Mouse (Mus musculus): ENCODE results near the gene Xdh. TPM values are rescaled to one million over a fixed set of nuclear protein-coding genes. Genes with fewer than 3 reads are reported as not detected.
"Not testable (repeated sequence)": the region's sequence is repeated elsewhere in the genome, so short reads cannot be mapped to it uniquely, and the experiment has no call there.

The Xdh gene
- polyA plus RNA-seq, 1 experiment from 2014 or later = 0.11 TPM

DNA sequence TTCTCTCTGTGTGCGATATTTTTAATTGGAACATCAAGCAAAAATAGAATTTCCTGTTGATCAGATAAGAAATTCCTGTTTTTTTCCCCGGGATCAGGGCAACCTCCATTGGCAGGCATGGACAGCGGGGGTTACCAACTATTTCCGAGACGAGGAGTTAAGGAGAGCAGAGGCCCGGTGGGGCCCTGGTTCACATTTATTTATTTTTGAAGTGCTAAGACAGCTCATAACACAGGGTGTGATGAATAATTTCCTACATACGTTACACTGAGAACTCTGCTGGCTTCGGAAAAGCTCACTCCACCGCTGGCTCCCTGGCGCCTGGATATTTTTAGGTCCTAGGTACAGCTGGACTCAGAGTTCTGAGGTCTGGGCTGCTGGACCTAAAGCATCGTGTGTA, 97.0 kb downstream of the Xdh start:
- no peak overlapping the region for H3K4me2 ChIP-seq (ENCODE audit: low read depth, low read length, severe bottlenecking)
- no peak for DNase-seq (ENCODE audit: low spot score)
- no peak overlapping the region for H3K4me3 ChIP-seq (ENCODE audit: low read depth, low read length)
- no peaks in the 10 kb centered on the region for H3K4me1 ChIP-seq (replicated peaks; ENCODE audit: control insufficient read depth, insufficient read depth, low read length)
- no peak for ATAC-seq (replicated peaks; ENCODE audit: low FRiP score)
- no peak overlapping the region for H3K9ac ChIP-seq (ENCODE audit: low read length)
- no peaks in the 10 kb centered on the region for H3K36me3 ChIP-seq (ENCODE audit: control insufficient read depth, insufficient read depth, low read length)
- 92% methylated on average over 11 of the region's 11 CpGs for WGBS
- H3K9me3 ChIP-seq (ENCODE audit: control insufficient read depth, low read length) = no peaks in the 10 kb centered on the region
- H3K27me3 ChIP-seq (ENCODE audit: control insufficient read depth, insufficient read depth, low read length) = no peaks in the 10 kb centered on the region
- no peak overlapping the region for H3K27ac ChIP-seq (ENCODE audit: low read depth, low read length)

DNA sequence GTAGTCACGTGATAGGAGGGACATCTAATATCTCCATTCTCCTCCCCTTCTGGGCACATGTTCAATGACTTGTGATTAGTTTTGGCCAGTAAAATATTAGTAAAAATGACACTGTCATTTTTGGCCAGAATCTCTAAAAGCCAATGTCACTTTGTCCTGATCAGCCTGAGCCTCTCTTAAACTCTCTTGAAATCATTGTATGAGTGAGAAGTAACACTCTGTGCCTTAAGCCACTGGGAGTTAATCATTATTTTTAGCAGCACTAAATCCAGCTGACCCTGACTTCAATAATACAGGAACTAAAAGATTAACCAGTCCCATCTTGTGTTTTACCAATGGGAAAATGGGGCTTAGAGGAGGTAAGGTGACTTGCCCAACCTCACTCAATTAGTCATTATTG, 102.6 kb downstream of the Xdh start:
- H3K27me3 ChIP-seq (ENCODE audit: control insufficient read depth, insufficient read depth, low read length) = no peaks in the 10 kb centered on the region
- no peak for ATAC-seq (replicated peaks; ENCODE audit: low FRiP score)
- no peak overlapping the region for H3K4me3 ChIP-seq (ENCODE audit: low read depth, low read length)
- H3K9ac ChIP-seq (ENCODE audit: low read length) = no peak overlapping the region
- no peaks in the 10 kb centered on the region for H3K36me3 ChIP-seq (ENCODE audit: control insufficient read depth, insufficient read depth, low read length)
- no peak for DNase-seq (ENCODE audit: low spot score)
- no peak overlapping the region for H3K4me2 ChIP-seq (ENCODE audit: low read depth, low read length, severe bottlenecking)
- H3K4me1 ChIP-seq (replicated peaks; ENCODE audit: control insufficient read depth, insufficient read depth, low read length) = no peaks in the 10 kb centered on the region
- WGBS = 83% methylated on average over 1 of the region's 1 CpGs
- no peaks in the 10 kb centered on the region for H3K9me3 ChIP-seq (ENCODE audit: control insufficient read depth, low read length)
- no peak overlapping the region for H3K27ac ChIP-seq (ENCODE audit: low read depth, low read length)

DNA sequence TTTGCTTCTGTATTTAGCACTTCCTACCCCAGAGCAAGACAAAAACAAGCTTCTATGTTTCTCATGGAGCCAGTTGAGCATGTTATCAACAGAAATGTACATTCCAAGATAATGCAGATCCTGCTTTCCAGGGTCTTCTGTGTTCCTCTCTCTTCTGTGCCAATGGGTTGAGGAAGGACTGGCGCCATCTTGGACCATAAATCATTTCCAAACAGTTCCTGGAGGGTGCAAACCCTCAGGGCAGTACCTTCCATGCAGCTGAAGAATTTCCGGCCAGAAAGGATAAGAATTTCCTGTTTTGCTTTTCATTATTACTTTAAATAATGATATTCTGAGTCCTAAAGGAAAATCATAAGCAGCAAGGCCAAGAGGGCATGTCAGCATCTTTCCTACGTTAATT, 104.4 kb downstream of the Xdh start:
- H3K4me3 ChIP-seq (ENCODE audit: low read depth, low read length) = no peak overlapping the region
- no peak overlapping the region for H3K9ac ChIP-seq (ENCODE audit: low read length)
- H3K27ac ChIP-seq (ENCODE audit: low read depth, low read length) = no peak overlapping the region
- DNase-seq (ENCODE audit: low spot score) (no peak), ATAC-seq (replicated peaks; ENCODE audit: low FRiP score) (no peak)
- no peak overlapping the region for H3K4me2 ChIP-seq (ENCODE audit: low read depth, low read length, severe bottlenecking)
- H3K36me3 ChIP-seq (ENCODE audit: control insufficient read depth, insufficient read depth, low read length) = no peaks in the 10 kb centered on the region
- no peaks in the 10 kb centered on the region for H3K4me1 ChIP-seq (replicated peaks; ENCODE audit: control insufficient read depth, insufficient read depth, low read length)
- 86% methylated on average over 3 of the region's 3 CpGs for WGBS
- no peaks in the 10 kb centered on the region for H3K27me3 ChIP-seq (ENCODE audit: control insufficient read depth, insufficient read depth, low read length)
- H3K9me3 ChIP-seq (ENCODE audit: control insufficient read depth, low read length) = no peaks in the 10 kb centered on the region

DNA sequence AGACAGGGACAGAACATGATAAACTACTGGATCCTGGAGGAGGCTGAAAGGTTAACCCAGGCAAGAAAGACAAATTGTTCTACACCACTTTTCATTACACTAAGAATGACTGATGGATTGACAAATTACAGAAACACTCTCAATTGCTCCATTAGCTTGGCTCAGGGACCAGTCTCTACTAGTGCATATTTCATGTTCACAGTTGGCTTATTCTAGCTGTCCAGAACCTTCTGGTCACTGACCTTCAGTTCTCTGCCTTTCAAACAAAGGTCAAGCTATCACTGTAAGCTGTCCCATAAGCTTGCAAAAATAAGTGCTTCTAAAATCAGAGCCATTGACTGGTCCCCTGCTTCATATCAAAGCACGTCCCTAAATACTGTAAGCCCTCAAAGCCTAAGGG, 107.0 kb downstream of the Xdh start:
- Histone ChIP-seq H3K27ac (ENCODE audit: low read depth, low read length) (no peak overlapping the region), H3K36me3 (ENCODE audit: control insufficient read depth, insufficient read depth, low read length) (no peaks in the 10 kb centered on the region), H3K4me1 (replicated peaks; ENCODE audit: control insufficient read depth, insufficient read depth, low read length) (no peaks in the 10 kb centered on the region), H3K4me3 (ENCODE audit: low read depth, low read length) (no peak overlapping the region), H3K4me2 (ENCODE audit: low read depth, low read length, severe bottlenecking) (no peak overlapping the region), H3K27me3 (ENCODE audit: control insufficient read depth, insufficient read depth, low read length) (no peaks in the 10 kb centered on the region), H3K9me3 (ENCODE audit: control insufficient read depth, low read length) (no peaks in the 10 kb centered on the region), H3K9ac (ENCODE audit: low read length) (no peak overlapping the region)
- 78% methylated on average over 1 of the region's 1 CpGs for WGBS
- ATAC-seq (replicated peaks; ENCODE audit: low FRiP score) (no peak), DNase-seq (ENCODE audit: low spot score) (no peak)

DNA sequence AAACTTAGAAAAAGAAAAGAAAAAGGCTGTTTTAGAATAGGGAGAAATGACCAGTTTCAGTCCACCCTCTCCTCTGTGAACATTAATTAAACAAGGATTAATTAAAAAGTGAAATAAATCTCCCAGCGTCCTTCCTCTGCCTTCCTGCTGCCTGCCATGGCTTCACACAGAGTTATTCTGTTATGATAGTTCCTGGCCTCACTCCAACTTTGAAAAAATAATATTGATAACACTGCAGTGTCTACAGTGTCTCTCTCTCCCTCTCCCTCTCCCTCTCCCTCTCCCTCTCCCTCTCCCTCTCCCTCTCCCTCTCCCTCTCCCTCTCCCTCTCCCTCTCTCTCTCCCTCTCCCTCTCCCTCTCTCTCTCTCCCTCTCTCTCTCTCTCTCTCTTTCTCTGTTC, 110.1 kb downstream of the Xdh start:
- not testable (repeated sequence) for H3K27ac ChIP-seq (ENCODE audit: low read depth, low read length); H3K9me3 ChIP-seq (ENCODE audit: control insufficient read depth, low read length); H3K9ac ChIP-seq (ENCODE audit: low read length); H3K36me3 ChIP-seq (ENCODE audit: control insufficient read depth, insufficient read depth, low read length); H3K4me3 ChIP-seq (ENCODE audit: low read depth, low read length); H3K4me2 ChIP-seq (ENCODE audit: low read depth, low read length, severe bottlenecking); ATAC-seq (replicated peaks; ENCODE audit: low FRiP score); DNase-seq (ENCODE audit: low spot score); H3K27me3 ChIP-seq (ENCODE audit: control insufficient read depth, insufficient read depth, low read length); H3K4me1 ChIP-seq (replicated peaks; ENCODE audit: control insufficient read depth, insufficient read depth, low read length)
- 58% methylated on average over 1 of the region's 1 CpGs for WGBS

DNA sequence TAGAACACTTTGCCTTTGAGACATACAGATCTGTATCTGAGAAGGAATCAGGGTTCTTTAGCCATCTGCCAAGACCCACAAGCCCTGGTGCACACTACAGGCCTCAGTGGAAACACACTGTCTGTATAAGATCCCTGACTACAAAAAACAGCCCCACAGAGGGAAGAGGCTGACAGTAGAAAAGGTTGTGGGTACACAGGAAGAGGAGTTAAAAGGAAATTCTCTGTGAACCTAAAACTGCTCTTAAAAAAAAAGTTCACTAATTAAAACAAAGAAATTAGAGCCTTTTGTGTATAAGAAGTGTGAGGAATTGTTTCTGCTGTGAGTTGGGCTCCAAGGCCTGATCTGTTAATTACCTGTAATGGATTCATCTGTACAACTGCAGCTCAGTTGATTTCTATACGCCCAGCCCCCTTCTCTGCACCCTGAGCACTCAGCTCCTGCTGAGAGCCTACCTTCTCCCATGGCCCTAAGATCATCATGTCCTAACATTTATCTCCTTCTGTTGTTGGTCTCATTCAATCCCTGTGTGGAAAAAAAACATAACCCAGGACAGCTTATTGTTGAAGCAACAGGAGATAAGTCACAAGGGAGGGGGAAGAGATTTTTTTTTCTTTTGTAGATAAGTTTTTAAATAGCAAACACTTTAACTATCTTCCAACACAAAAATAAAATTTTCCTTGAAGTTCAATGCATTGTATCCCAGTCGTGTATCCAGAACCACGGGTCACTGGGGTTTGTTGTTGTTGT, 110.7 kb downstream of the Xdh start:
- H3K36me3 ChIP-seq (ENCODE audit: control insufficient read depth, insufficient read depth, low read length) = no peaks in the 10 kb centered on the region
- no peaks in the 10 kb centered on the region for H3K4me1 ChIP-seq (replicated peaks; ENCODE audit: control insufficient read depth, insufficient read depth, low read length)
- no peak overlapping the region for H3K4me2 ChIP-seq (ENCODE audit: low read depth, low read length, severe bottlenecking)
- H3K4me3 ChIP-seq (ENCODE audit: low read depth, low read length) = no peak overlapping the region
- H3K27me3 ChIP-seq (ENCODE audit: control insufficient read depth, insufficient read depth, low read length) = no peaks in the 10 kb centered on the region
- H3K27ac ChIP-seq (ENCODE audit: low read depth, low read length) = no peak overlapping the region
- no peaks in the 10 kb centered on the region for H3K9me3 ChIP-seq (ENCODE audit: control insufficient read depth, low read length)
- WGBS = 66% methylated on average over 3 of the region's 3 CpGs
- ATAC-seq (replicated peaks; ENCODE audit: low FRiP score) (no peak), DNase-seq (ENCODE audit: low spot score) (no peak)
- H3K9ac ChIP-seq (ENCODE audit: low read length) = no peak overlapping the region

DNA sequence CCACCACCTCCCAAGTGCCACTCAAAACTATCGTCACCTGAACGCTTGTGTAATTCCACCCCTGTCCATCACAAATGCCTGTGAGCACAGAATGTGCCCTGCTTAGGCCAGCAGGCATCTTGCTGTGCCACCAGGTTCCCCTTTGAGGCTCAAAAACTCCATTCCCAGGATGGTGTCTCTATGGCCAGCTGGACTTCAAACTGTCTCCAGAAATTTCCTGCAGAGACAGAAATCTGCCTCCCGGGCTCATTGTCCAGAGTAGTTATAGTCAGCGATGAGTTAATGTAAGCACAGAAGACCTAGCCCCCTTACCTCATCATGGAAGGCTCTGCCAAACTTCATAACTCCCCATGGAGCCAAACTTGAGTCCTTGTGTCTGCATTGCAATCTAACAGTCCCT, 112.8 kb downstream of the Xdh start:
- no peak overlapping the region for H3K9ac ChIP-seq (ENCODE audit: low read length)
- ATAC-seq (replicated peaks; ENCODE audit: low FRiP score) = no peak
- no peaks in the 10 kb centered on the region for H3K4me1 ChIP-seq (replicated peaks; ENCODE audit: control insufficient read depth, insufficient read depth, low read length)
- no peaks in the 10 kb centered on the region for H3K27me3 ChIP-seq (ENCODE audit: control insufficient read depth, insufficient read depth, low read length)
- no peaks in the 10 kb centered on the region for H3K9me3 ChIP-seq (ENCODE audit: control insufficient read depth, low read length)
- no peaks in the 10 kb centered on the region for H3K36me3 ChIP-seq (ENCODE audit: control insufficient read depth, insufficient read depth, low read length)
- H3K27ac ChIP-seq (ENCODE audit: low read depth, low read length) = no peak overlapping the region
- 91% methylated on average over 4 of the region's 4 CpGs for WGBS
- no peak for DNase-seq (ENCODE audit: low spot score)
- no peak overlapping the region for H3K4me3 ChIP-seq (ENCODE audit: low read depth, low read length)
- no peak overlapping the region for H3K4me2 ChIP-seq (ENCODE audit: low read depth, low read length, severe bottlenecking)

DNA sequence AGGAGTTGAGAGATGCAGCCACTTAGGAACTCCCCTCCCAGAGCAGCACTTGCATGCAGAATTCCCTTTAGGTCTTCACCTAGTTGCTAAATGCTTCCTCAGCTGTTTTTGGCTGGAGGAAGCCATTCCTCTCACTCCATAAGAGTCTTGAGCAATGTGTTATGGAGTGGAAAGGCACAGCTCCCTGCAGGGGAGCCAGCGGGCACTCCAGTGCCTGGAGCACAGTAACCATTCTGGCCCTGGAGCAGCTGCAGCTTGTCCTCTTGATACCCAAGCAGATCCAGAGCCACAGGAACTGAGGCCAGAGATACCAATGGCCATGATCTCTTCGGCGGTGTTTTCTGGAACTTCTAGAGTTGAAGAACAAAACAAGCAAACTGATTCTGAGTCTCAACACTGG, 113.4 kb downstream of the Xdh start:
- H3K4me3 ChIP-seq (ENCODE audit: low read depth, low read length) = no peak overlapping the region
- no peak overlapping the region for H3K4me2 ChIP-seq (ENCODE audit: low read depth, low read length, severe bottlenecking)
- no peaks in the 10 kb centered on the region for H3K9me3 ChIP-seq (ENCODE audit: control insufficient read depth, low read length)
- ATAC-seq (replicated peaks; ENCODE audit: low FRiP score) (no peak), DNase-seq (ENCODE audit: low spot score) (no peak)
- H3K27me3 ChIP-seq (ENCODE audit: control insufficient read depth, insufficient read depth, low read length) = no peaks in the 10 kb centered on the region
- H3K4me1 ChIP-seq (replicated peaks; ENCODE audit: control insufficient read depth, insufficient read depth, low read length) = no peaks in the 10 kb centered on the region
- 95% methylated on average over 3 of the region's 3 CpGs for WGBS
- H3K36me3 ChIP-seq (ENCODE audit: control insufficient read depth, insufficient read depth, low read length) = no peaks in the 10 kb centered on the region
- no peak overlapping the region for H3K9ac ChIP-seq (ENCODE audit: low read length)
- H3K27ac ChIP-seq (ENCODE audit: low read depth, low read length) = no peak overlapping the region
